Mouse (Mus musculus) urinary bladder, postnatal 10 days (tissue): ENCODE results near the gene Soat1.
"Not testable (repeated sequence)": the region's sequence is repeated elsewhere in the genome, so short reads cannot be mapped to it uniquely, and the experiment has no call there.

ENCODE experiments used
- DNase-seq: peaks from one replicate; pipeline ENCODE4 v3.0.0; 2022; ENCODE audit warnings: low spot score

Gene Soat1

DNA sequence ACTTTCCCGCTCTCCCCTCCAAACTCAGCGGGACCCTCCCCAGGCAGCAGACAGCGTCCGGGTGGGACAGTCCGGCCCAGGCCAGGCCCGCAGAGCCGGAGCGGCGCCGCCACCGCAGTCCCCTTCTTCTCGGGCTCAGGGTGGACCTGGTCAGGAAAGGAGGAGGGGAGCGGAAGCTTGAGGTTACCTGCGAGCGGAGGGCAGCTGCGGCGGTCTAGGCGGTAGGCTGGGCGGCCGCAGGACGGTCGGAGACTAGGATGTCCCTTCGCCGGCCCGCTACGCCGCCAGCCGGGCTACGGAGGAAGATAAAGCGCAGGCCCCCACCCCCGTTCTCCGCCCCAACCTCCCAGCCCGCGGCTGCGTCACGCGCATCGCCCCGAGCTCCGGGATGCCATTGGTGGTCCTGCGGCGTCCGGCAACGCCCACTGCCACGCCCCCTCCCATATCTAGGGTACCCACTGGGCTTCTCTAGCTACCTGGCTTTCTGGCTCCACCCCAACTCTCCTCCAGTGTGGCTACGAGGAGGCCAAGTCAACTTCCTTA lies at the start of gene Soat1:
TSS of gene Soat1 (minus strand) at position 371 of the 543 bp plus-strand sequence.
- peak; percentile 29 for DNase-seq

- DNase-seq = not testable (repeated sequence)
These were observed 49.7 kb upstream of the Soat1 start, which contains the start of gene Gm10031 for GRCm38 (mm10) chr1:156523842-156524241. TSS of gene Gm10031 (plus strand) at chr1:156524012.

DNA sequence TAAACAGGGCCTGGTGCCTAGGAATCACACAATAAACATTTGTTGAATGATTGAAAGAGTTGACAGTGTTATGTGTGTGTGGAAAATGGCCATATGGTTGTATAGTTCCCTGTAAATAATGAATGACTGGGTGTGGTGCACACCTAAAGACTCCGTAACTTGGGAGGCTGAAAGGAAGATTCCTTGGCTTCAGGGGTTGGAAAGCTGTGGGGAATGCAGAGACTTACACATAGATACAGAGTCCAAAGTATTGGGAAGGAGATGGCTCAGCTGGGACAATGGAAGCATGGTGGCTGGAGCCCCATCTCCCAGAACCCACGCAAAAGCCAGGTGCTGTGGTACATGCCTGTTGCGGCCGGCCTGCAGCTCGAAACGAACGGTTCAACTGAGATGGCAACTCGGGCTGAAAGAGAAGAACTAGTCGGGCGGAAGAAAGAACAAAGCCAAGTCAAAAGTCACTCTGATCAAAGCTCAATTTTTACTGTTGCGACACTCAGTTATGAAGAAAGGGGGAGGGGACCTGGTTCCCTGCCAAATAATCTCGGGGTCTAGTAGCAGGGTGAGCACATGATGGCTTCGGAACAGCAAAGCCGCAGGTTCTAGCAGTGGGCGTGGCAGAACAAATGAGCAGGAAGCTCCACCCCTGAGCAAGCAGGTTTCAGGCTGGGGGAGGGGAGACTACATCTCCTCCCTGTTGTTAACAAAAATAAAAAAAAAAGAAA lies 47.8 kb upstream of the Soat1 start:
- DNase-seq = no peak

DNA sequence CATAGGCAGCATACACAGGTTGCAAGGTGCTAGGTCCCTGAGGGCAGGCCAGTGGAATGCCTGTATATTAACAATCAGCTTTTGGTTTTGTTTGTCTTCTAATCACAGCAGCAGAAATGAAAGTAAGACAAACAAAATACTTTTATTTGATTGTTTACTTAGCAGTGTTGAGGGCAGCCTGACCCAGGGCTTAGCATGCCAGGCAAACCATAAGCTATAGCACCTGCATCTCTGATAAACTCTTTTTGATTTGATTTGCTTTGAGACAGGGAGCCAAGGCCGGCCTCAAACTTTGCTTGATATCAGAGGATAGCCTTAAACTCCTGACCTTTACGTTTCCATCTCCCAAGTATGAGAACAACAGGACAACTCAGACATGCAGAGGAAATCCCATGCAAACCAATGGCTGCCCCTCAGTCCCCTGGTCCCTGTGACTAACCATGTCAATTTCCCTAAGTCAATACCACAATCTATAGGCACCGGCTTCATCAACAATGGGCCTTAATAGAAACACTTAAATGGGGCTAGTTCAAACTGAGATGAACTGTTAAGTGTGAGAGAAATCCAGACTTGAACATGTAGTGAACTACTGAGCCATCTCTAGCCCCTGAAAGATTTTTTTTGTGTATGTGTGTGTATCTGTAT lies 46.1 kb upstream of the Soat1 start:
- DNase-seq = no peak

DNA sequence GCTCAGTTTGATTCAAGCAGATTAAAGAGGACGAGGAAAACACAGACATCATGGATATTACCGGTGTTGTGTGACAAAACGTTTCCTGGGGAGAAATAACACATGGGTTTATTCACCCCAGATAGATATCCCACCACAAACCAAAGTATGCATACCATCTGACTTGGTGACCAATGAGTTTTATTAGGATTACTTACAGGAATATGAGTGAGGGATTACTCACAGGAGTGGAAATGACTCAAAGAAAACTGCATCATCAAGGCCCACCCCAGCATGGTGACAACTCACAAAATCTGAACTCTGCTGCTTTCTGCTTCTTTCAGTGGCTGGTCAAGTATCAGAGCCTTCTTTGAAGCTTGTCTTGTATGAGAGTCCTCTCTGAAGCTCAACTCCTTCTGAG lies 33.6 kb upstream of the Soat1 start:
- no peak for DNase-seq

GRCm38 (mm10) chr1:156505901-156506300 lies 31.8 kb upstream of the Soat1 start:
- no peak for DNase-seq

DNA sequence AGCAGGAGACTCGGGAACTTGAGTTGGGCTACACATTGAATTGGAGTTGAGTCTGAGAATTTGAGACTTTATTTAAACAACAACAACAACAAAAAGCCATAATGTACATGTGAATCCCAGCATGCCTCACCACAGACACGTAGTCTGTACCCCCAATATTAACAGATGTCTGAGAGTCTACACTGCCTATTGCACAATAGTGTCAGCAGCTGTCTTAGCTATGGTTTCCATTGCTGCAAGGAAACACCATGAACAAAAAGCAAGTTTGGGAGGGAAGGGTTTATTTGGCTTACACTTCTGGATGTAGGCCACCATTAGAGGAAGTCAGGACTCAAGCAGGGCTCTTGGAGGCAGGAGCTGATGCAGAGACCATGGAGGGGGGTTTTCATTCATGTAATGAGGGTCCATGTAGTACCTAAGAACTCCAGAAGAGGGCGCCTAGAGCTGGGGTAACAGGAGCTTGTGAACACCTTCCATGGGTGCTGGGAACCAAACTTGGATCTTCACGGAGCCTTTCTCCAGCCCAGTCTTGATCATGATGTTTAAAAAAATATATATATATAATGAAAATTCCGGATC lies 30.9 kb upstream of the Soat1 start:
- DNase-seq = no peak

GRCm38 (mm10) chr1:156496910-156497309 lies 22.8 kb upstream of the Soat1 start:
- DNase-seq = no peak

- no peak for DNase-seq
These were observed 20.9 kb upstream of the Soat1 start for GRCm38 (mm10) chr1:156495025-156495424.

DNA sequence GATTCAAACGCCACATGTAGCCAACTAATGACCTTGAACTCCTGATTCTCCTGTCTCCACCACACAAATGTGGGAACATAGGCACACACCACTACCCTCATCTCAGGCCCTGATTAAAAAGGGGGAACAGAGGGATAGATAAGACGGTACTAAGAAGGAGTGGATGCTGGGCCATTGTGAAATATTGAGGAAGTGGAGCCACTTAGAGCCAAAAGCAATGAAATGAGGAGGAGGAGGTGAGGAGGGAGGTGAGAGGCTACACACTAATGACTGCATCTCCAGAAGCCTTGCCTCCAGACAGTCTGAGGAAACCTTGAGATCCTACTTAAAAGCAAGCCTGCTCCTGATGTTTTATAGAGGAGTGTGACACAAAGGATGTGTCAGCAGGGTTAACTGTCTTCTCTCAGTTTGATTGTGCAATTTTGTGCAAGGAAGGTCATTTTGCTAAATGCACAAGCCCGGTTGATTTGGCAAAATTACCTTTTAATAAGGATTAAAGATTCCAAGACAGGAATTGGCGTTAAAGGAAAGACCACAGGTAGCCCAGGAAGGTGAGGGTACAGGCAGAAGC lies 17.2 kb upstream of the Soat1 start:
- no peak for DNase-seq

GRCm38 (mm10) chr1:156488031-156488430 lies 13.9 kb upstream of the Soat1 start:
- no peak for DNase-seq

GRCm38 (mm10) chr1:156487498-156487897 lies 13.4 kb upstream of the Soat1 start:
- DNase-seq = no peak

GRCm38 (mm10) chr1:156481826-156482225 lies 7.7 kb upstream of the Soat1 start:
- no peak for DNase-seq

- no peak for DNase-seq
These were observed 2.4 kb upstream of the Soat1 start for GRCm38 (mm10) chr1:156476535-156476934.

DNA sequence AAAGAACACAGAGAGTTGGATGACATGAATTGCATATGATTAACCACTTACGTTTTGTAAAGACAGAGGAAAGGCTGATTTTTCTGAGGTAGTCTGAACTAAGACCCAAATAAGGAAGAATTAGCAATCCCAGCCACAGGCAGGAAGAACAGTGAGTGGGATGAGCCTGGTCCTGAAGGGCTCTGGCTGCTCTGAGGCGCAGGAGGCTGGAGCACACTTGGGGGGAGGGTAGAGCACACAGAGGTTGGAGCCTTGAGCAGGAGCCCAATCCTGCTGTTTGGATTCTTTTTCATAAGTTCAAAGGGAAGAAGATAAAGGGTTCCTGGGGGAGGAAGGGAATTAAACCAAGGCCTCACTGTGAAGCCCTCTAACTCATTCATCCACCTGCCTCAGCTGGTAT lies 1.9 kb upstream of the Soat1 start:
- DNase-seq = no peak

DNA sequence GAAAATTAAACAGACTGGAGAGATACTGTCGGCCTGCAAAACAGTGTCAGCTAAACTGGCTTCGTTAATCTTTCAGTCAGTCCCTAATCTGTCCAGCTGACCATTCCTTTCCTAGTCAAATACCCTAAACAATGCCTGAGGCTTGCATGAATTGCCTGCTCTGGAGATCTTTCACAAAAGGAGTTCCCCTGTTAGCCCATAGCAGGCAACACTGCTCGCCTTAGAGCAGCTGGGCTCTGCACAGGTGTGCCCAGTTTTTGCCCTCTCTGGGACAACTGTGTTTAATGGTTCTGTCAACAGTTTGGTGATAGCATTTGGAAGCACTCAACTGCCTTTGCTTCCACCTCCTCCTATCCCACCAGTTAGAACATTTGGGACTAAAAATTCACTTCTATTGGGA lies 723 bp upstream of the Soat1 start:
- no peak for DNase-seq

DNA sequence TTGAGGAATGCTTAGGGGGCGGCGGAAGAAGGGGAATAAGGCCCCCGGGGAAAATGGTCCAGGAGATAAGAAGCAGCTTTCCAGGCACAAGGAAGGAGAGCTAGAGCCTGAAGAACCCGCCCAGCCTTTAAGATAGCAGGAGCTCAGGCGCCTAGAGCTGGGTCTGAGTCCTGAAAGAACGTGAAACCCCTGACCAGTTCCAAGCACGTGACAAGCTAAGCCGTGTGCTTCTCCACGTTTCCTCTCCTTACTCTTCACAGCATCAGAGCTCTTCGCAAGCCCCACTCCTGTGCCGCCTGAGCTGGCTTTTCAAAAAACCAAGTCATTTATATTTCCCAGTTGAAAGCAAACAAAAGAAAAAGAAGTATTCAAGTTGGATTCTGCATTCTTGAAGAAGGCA lies 1.1 kb downstream of the Soat1 start:
- DNase-seq = no peak

DNA sequence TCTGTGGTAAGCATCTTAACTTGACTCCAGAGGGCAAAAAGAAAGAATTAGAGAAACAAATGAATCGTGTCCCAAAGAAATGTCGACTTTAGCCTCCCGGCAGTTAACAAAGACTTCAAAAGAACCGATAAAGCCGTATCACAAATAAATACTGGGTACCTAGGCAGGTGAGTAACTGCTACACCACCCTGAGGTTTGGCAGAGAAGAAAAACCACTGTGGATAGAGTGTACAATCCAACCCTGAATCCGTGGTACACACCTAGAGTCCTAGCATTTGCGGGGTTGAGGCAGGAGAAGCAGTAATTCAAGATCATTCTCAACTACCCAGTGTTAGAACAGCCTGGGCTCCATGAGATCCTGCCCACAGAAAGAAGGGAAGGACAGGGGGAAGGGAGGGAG lies 2.2 kb downstream of the Soat1 start:
- no peak for DNase-seq

- DNase-seq = no peak
These were observed 3.1 kb downstream of the Soat1 start for GRCm38 (mm10) chr1:156471071-156471470.

- DNase-seq = no peak
These were observed 3.6 kb downstream of the Soat1 start for GRCm38 (mm10) chr1:156470557-156470956.

DNA sequence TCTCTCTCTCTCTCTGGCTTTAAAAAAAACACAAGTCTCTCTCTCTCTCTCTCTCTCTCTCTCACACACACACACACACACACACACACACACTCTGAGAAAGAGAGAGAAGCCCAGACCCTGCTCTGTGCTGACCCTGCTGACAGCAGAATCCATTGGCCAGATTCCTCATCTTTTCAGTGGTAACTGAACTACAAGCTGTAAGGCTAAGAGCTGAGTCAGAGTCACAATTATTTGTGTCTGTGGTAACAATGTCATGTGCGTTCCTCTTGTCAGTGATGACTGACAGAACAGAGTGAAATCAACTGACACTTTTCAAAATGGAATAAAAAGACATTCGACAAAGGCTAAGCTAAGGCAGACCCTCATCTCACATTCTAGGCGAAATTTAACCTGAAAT lies 5.6 kb downstream of the Soat1 start:
- no peak for DNase-seq

DNA sequence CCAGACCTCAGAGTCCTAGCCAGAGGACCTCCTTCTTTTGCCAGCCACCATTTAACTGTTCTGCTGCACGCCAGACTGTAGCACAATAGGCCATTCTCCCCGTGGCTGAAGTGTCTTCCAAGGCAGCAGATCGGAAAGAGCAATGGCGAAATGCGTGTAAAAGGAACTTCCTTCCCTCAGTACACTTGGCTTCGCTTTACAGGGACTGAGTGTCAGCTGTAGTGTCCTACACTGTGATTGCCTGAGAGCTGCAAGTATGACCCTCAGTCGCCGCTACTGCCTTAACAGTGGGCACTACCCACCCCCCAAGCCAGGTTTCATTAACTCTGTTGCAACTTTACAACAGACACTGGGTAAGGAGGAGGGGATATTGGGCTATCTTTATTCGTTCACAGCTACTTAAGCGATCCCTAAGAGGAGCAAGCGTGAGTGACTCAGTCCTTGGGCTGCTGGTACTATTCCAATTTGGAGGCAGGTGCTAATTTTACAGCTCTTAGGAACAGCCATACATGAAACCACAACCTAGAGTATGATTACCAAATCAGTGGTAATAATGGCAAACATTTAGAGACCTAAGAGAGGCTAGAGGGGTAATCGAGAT lies 6.4 kb downstream of the Soat1 start:
- no peak for DNase-seq
